Mouse (Mus musculus): ENCODE measurements around the gene Stard5.

Gene Stard5

GRCm38 (mm10) chr7:83652498-83652897 is 20.7 kb downstream of the Stard5 start:
- POLR2A ChIA-PET, result interaction anchor here in 1 of 4 experiments (0.9 to 2.3 kb wide), 3 partner anchors 13 to 20 kb away, joined by 3 to 9 read pairs (median 5); partner anchors contain the start of gene Stard5
- CTCF ChIA-PET, result interaction anchor here in 2 of 4 experiments (0.6 to 2.1 kb wide), 4 partner anchors 8 to 122 kb away, joined by 3 to 8 read pairs (median 3); no protein-coding TSS in a partner anchor

- ChIA-PET CTCF (no interaction called here), POLR2A (no interaction called here)
These were observed 21.9 kb downstream of the Stard5 start for GRCm38 (mm10) chr7:83653605-83654051.

- ChIA-PET POLR2A (no interaction called here), CTCF (no interaction called here)
These were observed 22.4 kb downstream of the Stard5 start for GRCm38 (mm10) chr7:83654196-83654595.

- CTCF ChIA-PET, result no interaction called here
- POLR2A ChIA-PET, result interaction anchor here in 1 of 4 experiments (1.0 kb wide), 1 partner anchor 10 kb away, joined by 4 read pairs; no protein-coding TSS in a partner anchor
These were observed 23.3 kb downstream of the Stard5 start for GRCm38 (mm10) chr7:83654938-83655630.

GRCm38 (mm10) chr7:83658716-83659115 is 27.0 kb downstream of the Stard5 start:
- ChIA-PET CTCF (interaction anchor here in 3 of 4 experiments (0.5 to 1.3 kb wide), 3 partner anchors 17 to 1231 kb away, joined by 3 to 4 read pairs (median 3); partner anchors contain the start of gene Stard5 (in 1 of the 3)), POLR2A (no interaction called here)

GRCm38 (mm10) chr7:83659159-83660065 is 27.7 kb downstream of the Stard5 start:
- ChIA-PET CTCF (interaction anchor here (0.5 to 3.0 kb wide), 10 partner anchors 8 to 1230 kb away, joined by 3 to 12 read pairs (median 4); partner anchors contain the start of gene Stard5 (in 1 of the 4)), POLR2A (interaction anchor here in 2 of 4 experiments (1.0 to 1.7 kb wide), 5 partner anchors 8 to 41 kb away, joined by 3 to 6 read pairs (median 4); no protein-coding TSS in a partner anchor)

GRCm38 (mm10) chr7:83660273-83660691 is 28.5 kb downstream of the Stard5 start:
- ChIA-PET CTCF (interaction anchor here (0.6 to 3.0 kb wide), 12 partner anchors 8 to 254 kb away, joined by 3 to 12 read pairs (median 3); partner anchors contain the start of gene Stard5 (in 1 of the 4)), POLR2A (interaction anchor here in 2 of 4 experiments (1.0 to 1.7 kb wide), 6 partner anchors 9 to 224 kb away, joined by 3 to 6 read pairs (median 4); partner anchors contain the start of gene Mesd (in 1 of the 2))

GRCm38 (mm10) chr7:83661031-83661430 is 29.3 kb downstream of the Stard5 start:
- ChIA-PET CTCF (interaction anchor here in 2 of 4 experiments (0.9 to 3.0 kb wide), 4 partner anchors 9 to 148 kb away, joined by 3 to 12 read pairs (median 6); no protein-coding TSS in a partner anchor), POLR2A (interaction anchor here in 2 of 4 experiments (0.5 to 1.7 kb wide), 4 partner anchors 15 to 224 kb away, joined by 3 to 5 read pairs (median 4); partner anchors contain the start of gene Mesd (in 1 of the 2))

- POLR2A ChIA-PET, result interaction anchor here in 1 of 4 experiments (1.0 kb wide), 1 partner anchor 32 kb away, joined by 4 read pairs; no protein-coding TSS in a partner anchor
- CTCF ChIA-PET, result interaction anchor here in 2 of 4 experiments (0.7 to 3.0 kb wide), 2 partner anchors 14 to 1204 kb away, joined by 3 to 12 read pairs; no protein-coding TSS in a partner anchor
These were observed 30.0 kb downstream of the Stard5 start for GRCm38 (mm10) chr7:83661763-83662162.

GRCm38 (mm10) chr7:83662711-83663375 is 31.1 kb downstream of the Stard5 start:
- ChIA-PET POLR2A (no interaction called here), CTCF (interaction anchor here in 2 of 4 experiments (0.7 to 3.0 kb wide), 2 partner anchors 13 to 1205 kb away, joined by 3 to 12 read pairs; no protein-coding TSS in a partner anchor)

- POLR2A ChIA-PET, result interaction anchor here in 1 of 4 experiments (0.5 kb wide), 1 partner anchor 365 kb away, joined by 3 read pairs; no protein-coding TSS in a partner anchor
- CTCF ChIA-PET, result interaction anchor here in 3 of 4 experiments (0.6 to 1.0 kb wide), 3 partner anchors 9 to 81 kb away, joined by 3 to 5 read pairs (median 5); partner anchors contain the start of gene Tmc3 (in 1 of the 3)
These were observed 34.4 kb downstream of the Stard5 start for GRCm38 (mm10) chr7:83666087-83666595.

- ChIA-PET CTCF (interaction anchor here (0.6 to 1.5 kb wide), 16 partner anchors 8 to 1803 kb away, joined by 3 to 7 read pairs (median 3); partner anchors contain the start of gene Cemip (in 2 of the 4)), POLR2A (interaction anchor here in 2 of 4 experiments (0.6 to 0.9 kb wide), 2 partner anchors 37 to 217 kb away, joined by 3 read pairs; partner anchors contain the start of gene Stard5 (in 1 of the 2))
These were observed 36.3 kb downstream of the Stard5 start for GRCm38 (mm10) chr7:83667936-83668645.

GRCm38 (mm10) chr7:83668724-83669123 is 37.0 kb downstream of the Stard5 start:
- POLR2A ChIA-PET, result interaction anchor here in 1 of 4 experiments (0.9 kb wide), 1 partner anchor 37 kb away, joined by 3 read pairs; the partner anchor contains the start of gene Stard5
- CTCF ChIA-PET, result interaction anchor here (0.5 to 1.5 kb wide), 20 partner anchors 8 to 1804 kb away, joined by 3 to 7 read pairs (median 3); partner anchors contain the start of genes Cemip (in 2 of the 4) and Stard5 (in 1 of the 4)

- CTCF ChIA-PET, result interaction anchor here in 1 of 4 experiments (0.6 to 0.8 kb wide), 3 partner anchors 12 to 533 kb away, joined by 3 to 8 read pairs (median 4); no protein-coding TSS in a partner anchor
- POLR2A ChIA-PET, result no interaction called here
These were observed 39.8 kb downstream of the Stard5 start for GRCm38 (mm10) chr7:83671573-83671972.

GRCm38 (mm10) chr7:83675545-83676254 is 43.9 kb downstream of the Stard5 start:
- POLR2A ChIA-PET, result interaction anchor here in 3 of 4 experiments (0.6 to 1.3 kb wide), 6 partner anchors 209 to 1188 kb away, joined by 3 to 8 read pairs (median 4); no protein-coding TSS in a partner anchor

More at GRCm38 (mm10) chr7:83675545-83676254, 43.9 kb downstream of the Stard5 start:
- CTCF ChIA-PET, result interaction anchor here (0.6 to 1.9 kb wide), 33 partner anchors 10 to 1195 kb away, joined by 3 to 13 read pairs (median 4); partner anchors contain the start of gene Stard5 (in 1 of the 4)
